Comparison of ENCODE assay signal across 17 mouse cellular contexts in genomic region chr5:28267576-28267975, GRCm38 (mm10). TPM values are rescaled to one million over a fixed set of nuclear protein-coding genes. Genes with fewer than 3 reads are reported as not detected.
"Had no signal": no experiment of that assay in that cellular context is flagged by ENCODE, and none has a peak within 500 bp of the region (broad histone marks: within the 10 kb centered on the region; RNA-seq: fewer than 3 reads in every experiment).

No protein-coding gene starts in this region.

- ATAC-seq: midbrain, embryonic 16.5 days had no signal

- H3K9ac ChIP-seq: lung, embryonic 15.5 days; midbrain, embryonic 12.5 days; neural tube, embryonic 12.5 days; stomach, embryonic 15.5 days had no signal

- H3K27me3 ChIP-seq: lung, embryonic 15.5 days; neural tube, embryonic 12.5 days; stomach, embryonic 15.5 days had no signal

- H3K9me3 ChIP-seq: lung, embryonic 15.5 days; midbrain, embryonic 10.5 days; midbrain, embryonic 12.5 days; neural tube, embryonic 12.5 days; stomach, embryonic 15.5 days had no signal

- H3K27ac ChIP-seq: lung, embryonic 15.5 days; midbrain, embryonic 10.5 days; midbrain, embryonic 12.5 days; neural tube, embryonic 12.5 days; stomach, embryonic 15.5 days; stomach, postnatal 0 days had no signal

- H3K4me1 ChIP-seq: midbrain, embryonic 12.5 days; neural tube, embryonic 12.5 days; stomach, embryonic 15.5 days had no signal

- H3K4me3 ChIP-seq: lung, embryonic 15.5 days; midbrain, embryonic 10.5 days; midbrain, embryonic 12.5 days; myocyte; neural tube, embryonic 12.5 days; stomach, embryonic 15.5 days had no signal

- H3K4me2 ChIP-seq: lung, embryonic 15.5 days; midbrain, embryonic 12.5 days; neural tube, embryonic 12.5 days; stomach, embryonic 15.5 days had no signal

- H3K36me3 ChIP-seq: lung, embryonic 15.5 days; midbrain, embryonic 10.5 days; midbrain, embryonic 12.5 days; neural tube, embryonic 12.5 days; stomach, embryonic 15.5 days had no signal

- DNase-seq: lung, adult 18-20 months; lung, postnatal 10 days; lung, postnatal 4 days; midbrain, embryonic 14.5 days; right cerebral cortex, postnatal 14 days; thymus, adult 2 months; thymus, postnatal 25 days; thymus, postnatal 4 days had no signal

RNA-seq across cellular contexts. Expression of gene Cnpy1, which starts 22.0 kb away (rescaled TPM):
- polyA plus RNA-seq: myocyte; spleen, adult 2 months; thymus, adult 2 months had no signal
